Mouse (Mus musculus) kidney, postnatal 25 days (tissue): ENCODE measurements around the gene Thrb.

Source experiments
- DNase-seq, 2 experiments: peaks; one replicate each; pipeline ENCODE4 v3.0.0; 2021; ENCODE audit warnings: mixed read lengths in 2 of 2

Thrb gene

GRCm38 (mm10) chr14:17972132-17972531 is 312.1 kb downstream of the Thrb start:
- DNase-seq, result no peak

- no peak for DNase-seq
Observed at GRCm38 (mm10) chr14:17972665-17973064, 312.6 kb downstream of the Thrb start.

- DNase-seq, result no peak
Observed at GRCm38 (mm10) chr14:17975786-17976185, 315.7 kb downstream of the Thrb start.

GRCm38 (mm10) chr14:17978259-17978658 is 318.2 kb downstream of the Thrb start:
- no peak for DNase-seq

- no peak for DNase-seq
Observed at GRCm38 (mm10) chr14:17981258-17981657, 321.2 kb downstream of the Thrb start.

- no peak for DNase-seq
Observed at GRCm38 (mm10) chr14:17982017-17982416, 322.0 kb downstream of the Thrb start.

- DNase-seq, result no peak
Observed at GRCm38 (mm10) chr14:17983390-17983789, 323.3 kb downstream of the Thrb start.

- DNase-seq, result no peak
Observed at GRCm38 (mm10) chr14:17983839-17984238, 323.8 kb downstream of the Thrb start.

- no peak for DNase-seq
Observed at GRCm38 (mm10) chr14:17988580-17988979, 328.5 kb downstream of the Thrb start.

- DNase-seq, result no peak
Observed at GRCm38 (mm10) chr14:17989182-17989581, 329.1 kb downstream of the Thrb start.

GRCm38 (mm10) chr14:17990186-17990585 is 330.1 kb downstream of the Thrb start:
- no peak for DNase-seq

- DNase-seq, result no peak
Observed at GRCm38 (mm10) chr14:18001886-18002285, 341.8 kb downstream of the Thrb start.

- DNase-seq, result no peak
Observed at GRCm38 (mm10) chr14:18003686-18004085, 343.6 kb downstream of the Thrb start.

GRCm38 (mm10) chr14:18008524-18008923 is 348.5 kb downstream of the Thrb start:
- no peak for DNase-seq

- no peak for DNase-seq
Observed at GRCm38 (mm10) chr14:18016604-18017003, 356.5 kb downstream of the Thrb start.

- DNase-seq, result no peak
Observed at GRCm38 (mm10) chr14:18020128-18020527, 360.1 kb downstream of the Thrb start.

GRCm38 (mm10) chr14:18020636-18021035 is 360.6 kb downstream of the Thrb start:
- DNase-seq, result no peak

GRCm38 (mm10) chr14:18021726-18022125 is 361.7 kb downstream of the Thrb start:
- no peak for DNase-seq

GRCm38 (mm10) chr14:18022351-18022750 is 362.3 kb downstream of the Thrb start:
- no peak for DNase-seq

GRCm38 (mm10) chr14:18027867-18028266 is 367.8 kb downstream of the Thrb start:
- DNase-seq, result no peak

GRCm38 (mm10) chr14:18029181-18029932 is 369.3 kb downstream of the Thrb start:
- DNase-seq, result no peak

- no peak for DNase-seq
Observed at GRCm38 (mm10) chr14:18031941-18032340, 371.9 kb downstream of the Thrb start.

- DNase-seq, result no peak
Observed at GRCm38 (mm10) chr14:18036573-18036972, 376.5 kb downstream of the Thrb start.

- DNase-seq, result no peak
Observed at GRCm38 (mm10) chr14:18062082-18062772, 402.2 kb downstream of the Thrb start.
